Mouse (Mus musculus) hindbrain, postnatal 0 days (tissue): Measurements from ENCODE around the gene Bard1. TPM values are rescaled to one million over a fixed set of nuclear protein-coding genes. Genes with fewer than 3 reads are reported as not detected.
A peak's percentile ranks its signal among the peaks of the same experiment; 100 is the strongest.

ENCODE experiments used
- ATAC-seq: fragments of 200-750 bp; cut with Nextera tagmentation; 2 replicates; pipeline ENCODE4 v1.8.0; 2017; ENCODE audit warnings: mild to moderate bottlenecking, moderate TSS enrichment, moderate library complexity
- DNase-seq: peaks from one replicate; pipeline ENCODE4 v3.0.0-alpha.2; 2015; ENCODE audit warnings: low spot score
- H3K27ac ChIP-seq: fragments of 300-500 bp; sonication (generic); 2 replicates; pipeline ENCODE4 v1.5.1; 2014; ENCODE audit warnings: mild to moderate bottlenecking
- H3K27me3 ChIP-seq: fragments of 300-500 bp; sonication (generic); 2 replicates; pipeline ENCODE4 v1.6.1; 2014; ENCODE audit warnings: low read length, mixed read lengths; ENCODE audit not compliant: insufficient read depth
- H3K36me3 ChIP-seq: fragments of 300-500 bp; sonication (generic); 2 replicates; pipeline ENCODE4 v1.6.1; 2014; ENCODE audit warnings: low read length, mixed read lengths; ENCODE audit not compliant: insufficient read depth
- H3K4me1 ChIP-seq: fragments of 300-500 bp; sonication (generic); 2 replicates; pipeline ENCODE4 v1.6.1; 2014; ENCODE audit warnings: antibody characterized with exemption, low read length, mixed read lengths; ENCODE audit not compliant: insufficient read depth
- H3K4me2 ChIP-seq: fragments of 300-500 bp; sonication (generic); 2 replicates; pipeline ENCODE4 v1.6.1; 2014; ENCODE audit warnings: low read depth, mild to moderate bottlenecking, low read length, moderate library complexity, mixed read lengths
- H3K4me3 ChIP-seq: fragments of 300-500 bp; sonication (generic); 2 replicates; pipeline ENCODE4 v1.5.1; 2014; ENCODE audit warnings: low read length
- H3K9ac ChIP-seq: fragments of 300-500 bp; sonication (generic); replicated peaks from 2 replicates; pipeline ENCODE4 v1.6.1; 2014; ENCODE audit warnings: mild to moderate bottlenecking, low read length, moderate library complexity, mixed read lengths
- H3K9me3 ChIP-seq: fragments of 300-500 bp; sonication (generic); 2 replicates; pipeline ENCODE4 v1.6.1; 2016; ENCODE audit warnings: low read length, mixed read lengths
- CTCF ChIP-seq: IDR thresholded peaks from 2 replicates; pipeline ENCODE4 v1.5.1; 2016; ENCODE audit warnings: antibody characterized with exemption, control low read depth, low read depth
- WGBS: fragments of 180-500 bp; shearing (Covaris S2); extraction: QIAGEN DNeasy Blood & Tissue Kit; methylation state at CpG from one replicate; pipeline ENCODE4 v1.1.7; 2014; 5-methylcytosine and 5-hydroxymethylcytosine counted together
- polyA plus RNA-seq: library from polyadenylated mRNA; unstranded; fragments of >200 nt; fragmentation: Nextera tagmentation; extraction: Ambion mirVana; gene quantifications from 2 replicates; pipeline ENCODE4 v1.2.1, GENCODE M21; 2015
- total RNA-seq: library from RNA; depleted of rRNA; stranded (reverse); fragments of >200 nt; gene quantifications from 2 replicates; pipeline ENCODE4 v1.2.3, GENCODE M21; 2014

The Bard1 gene
- total and polyA plus RNA-seq, 2 experiments from 2014 or later, result 0.79 to 1.9 TPM

GRCm38 (mm10) chr1:71014345-71014744 lies 88.6 kb downstream of the Bard1 start:
- no peak for TF ChIP-seq CTCF
- ATAC-seq, result no peak
- H3K9ac ChIP-seq, result no peak overlapping the region

GRCm38 (mm10) chr1:71005998-71006397 lies 96.9 kb downstream of the Bard1 start:
- Histone ChIP-seq H3K27me3 (no peaks in the 10 kb centered on the region), H3K4me2 (no peak overlapping the region), H3K27ac (no peak overlapping the region), H3K36me3 (no peaks in the 10 kb centered on the region), H3K4me3 (no peak overlapping the region), H3K4me1 (no peaks in the 10 kb centered on the region), H3K9ac (no peak overlapping the region), H3K9me3 (no peaks in the 10 kb centered on the region)
- 86% methylated on average over 6 of the region's 6 CpGs for WGBS
- ATAC-seq (no peak), DNase-seq (no peak)
- no peak for TF ChIP-seq CTCF

More at GRCm38 (mm10) chr1:71014345-71014744, 88.6 kb downstream of the Bard1 start:
- no peaks in the 10 kb centered on the region for H3K36me3 ChIP-seq
- H3K9me3 ChIP-seq, result no peaks in the 10 kb centered on the region
- no peaks in the 10 kb centered on the region for H3K4me1 ChIP-seq
- H3K27ac ChIP-seq, result no peak overlapping the region
- H3K4me3 ChIP-seq, result no peak overlapping the region
- H3K4me2 ChIP-seq, result no peak overlapping the region
- no peaks in the 10 kb centered on the region for H3K27me3 ChIP-seq
- DNase-seq, result no peak

- Histone ChIP-seq H3K9me3 (no peaks in the 10 kb centered on the region), H3K4me1 (no peaks in the 10 kb centered on the region), H3K27ac (no peak overlapping the region), H3K36me3 (no peaks in the 10 kb centered on the region), H3K4me2 (no peak overlapping the region), H3K4me3 (no peak overlapping the region), H3K9ac (no peak overlapping the region), H3K27me3 (no peaks in the 10 kb centered on the region)
- 58% methylated on average over 1 of the region's 1 CpGs for WGBS
- no peak for TF ChIP-seq CTCF
- DNase-seq, result no peak
- ATAC-seq, result no peak
Measured at GRCm38 (mm10) chr1:71004177-71004576, 98.8 kb downstream of the Bard1 start.

GRCm38 (mm10) chr1:71003741-71004140 lies 99.2 kb downstream of the Bard1 start:
- no peaks in the 10 kb centered on the region for H3K36me3 ChIP-seq
- TF ChIP-seq CTCF, result no peak
- no peak overlapping the region for H3K27ac ChIP-seq
- no peak overlapping the region for H3K9ac ChIP-seq
- no peaks in the 10 kb centered on the region for H3K9me3 ChIP-seq
- no peaks in the 10 kb centered on the region for H3K4me1 ChIP-seq
- 84% methylated on average over 1 of the region's 1 CpGs for WGBS
- no peak overlapping the region for H3K4me3 ChIP-seq
- DNase-seq (no peak), ATAC-seq (no peak)
- H3K4me2 ChIP-seq, result no peak overlapping the region
- H3K27me3 ChIP-seq, result no peaks in the 10 kb centered on the region

- no peaks in the 10 kb centered on the region for H3K4me1 ChIP-seq
- DNase-seq (peak; percentile 5), ATAC-seq (no peak)
- no peaks in the 10 kb centered on the region for H3K9me3 ChIP-seq
- no peaks in the 10 kb centered on the region for H3K27me3 ChIP-seq
- no peaks in the 10 kb centered on the region for H3K36me3 ChIP-seq
- H3K9ac ChIP-seq, result no peak overlapping the region
- TF ChIP-seq CTCF, result no peak
- no peak overlapping the region for H3K27ac ChIP-seq
- H3K4me3 ChIP-seq, result no peak overlapping the region
- WGBS, result 40% methylated on average over 10 of the region's 10 CpGs
- no peak overlapping the region for H3K4me2 ChIP-seq
Measured at GRCm38 (mm10) chr1:70997377-70997993, 105.5 kb downstream of the Bard1 start.

- TF ChIP-seq CTCF, result no peak
- Histone ChIP-seq H3K9me3 (no peaks in the 10 kb centered on the region), H3K4me2 (no peak overlapping the region), H3K27me3 (no peaks in the 10 kb centered on the region), H3K27ac (no peak overlapping the region), H3K4me3 (no peak overlapping the region), H3K9ac (no peak overlapping the region), H3K4me1 (no peaks in the 10 kb centered on the region), H3K36me3 (no peaks in the 10 kb centered on the region)
- 70% methylated on average over 3 of the region's 3 CpGs for WGBS
- DNase-seq, result no peak
- ATAC-seq, result no peak
Measured at GRCm38 (mm10) chr1:70996766-70997165, 106.2 kb downstream of the Bard1 start.
